Mouse (Mus musculus): Measurements from ENCODE around the gene Pnpla5. TPM values are rescaled to one million over a fixed set of nuclear protein-coding genes. Genes with fewer than 3 reads are reported as not detected.
A peak's percentile ranks its signal among the peaks of the same experiment; 100 is the strongest.
"Not testable (repeated sequence)": the region's sequence is repeated elsewhere in the genome, so short reads cannot be mapped to it uniquely, and the experiment has no call there.

The Pnpla5 gene
- not detected in 2 replicates for polyA plus RNA-seq (2014; fragmentation: Nextera tagmentation; extraction: Ambion mirVana)

DNA sequence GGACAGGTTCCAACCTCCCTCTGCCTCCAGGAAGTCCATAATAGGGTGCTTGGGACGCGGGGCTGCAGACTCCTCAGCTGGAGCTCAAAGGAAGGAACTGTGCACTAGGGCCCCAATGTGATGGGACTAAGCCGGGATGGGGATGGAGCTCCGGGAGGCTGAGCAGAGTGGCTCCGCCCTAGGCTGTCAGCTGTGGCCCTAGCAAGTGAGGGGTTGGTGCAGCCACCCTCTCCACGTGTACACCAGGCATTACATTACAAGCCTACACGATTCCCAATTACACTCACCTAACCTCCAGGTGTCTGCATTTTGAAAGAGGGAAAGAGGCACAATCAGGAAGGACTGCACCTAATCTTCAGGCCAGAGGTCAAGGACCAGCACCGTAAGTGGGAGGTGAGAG is at the start of gene Pnpla5:
Gene Pnpla5 (minus strand): TSS at position 101 of the 400 bp plus-strand sequence.
- WGBS: 62% methylated on average over 8 of the region's 8 CpGs
- ATAC-seq (replicated peaks; ENCODE audit: low FRiP score, low TSS enrichment, low read depth) (no peak), DNase-seq (ENCODE audit: low spot score) (no peak)
- H3K9me3 ChIP-seq (ENCODE audit: control insufficient read depth, low read length): no peaks in the 10 kb centered on the region
- no peaks in the 10 kb centered on the region for H3K27me3 ChIP-seq (replicated peaks; ENCODE audit: control insufficient read depth, insufficient read depth, low read length)
- H3K36me3 ChIP-seq (ENCODE audit: control insufficient read depth, insufficient read depth, low read length): no peaks in the 10 kb centered on the region
- no peak within 1 kb of the TSS for H3K4me2 ChIP-seq (ENCODE audit: low read length)
- no peaks in the 10 kb centered on the region for H3K4me1 ChIP-seq (replicated peaks; ENCODE audit: control insufficient read depth, insufficient read depth, low read length)
- no peak within 1 kb of the TSS for H3K4me3 ChIP-seq (ENCODE audit: low read depth, low read length)
- H3K27ac ChIP-seq (ENCODE audit: low read depth): no peak within 1 kb of the TSS
- no peak within 1 kb of the TSS for H3K9ac ChIP-seq (ENCODE audit: low read length)

DNA sequence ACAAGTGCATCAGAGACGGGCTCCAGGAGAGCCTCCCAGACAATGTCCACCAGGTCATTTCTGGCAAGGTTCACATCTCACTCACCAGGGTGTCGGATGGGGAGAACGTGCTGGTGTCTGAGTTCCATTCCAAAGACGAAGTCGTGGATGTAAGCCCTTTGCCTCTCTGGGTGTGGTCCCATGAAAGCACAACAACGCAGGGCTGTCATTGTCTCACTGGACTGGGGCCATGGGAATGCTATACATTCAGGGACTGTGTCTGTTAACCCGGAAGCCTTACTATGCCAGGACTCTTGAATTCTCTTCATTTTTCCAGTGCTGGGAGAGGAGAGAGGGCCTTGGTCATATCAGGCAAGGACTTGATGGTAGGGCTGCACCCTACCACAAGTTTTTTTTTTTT is 48.2 kb upstream of the Pnpla5 start:
- H3K36me3 ChIP-seq (ENCODE audit: control insufficient read depth, insufficient read depth, low read length): no peaks in the 10 kb centered on the region
- ATAC-seq (replicated peaks; ENCODE audit: low FRiP score, low TSS enrichment, low read depth): no peak

DNA sequence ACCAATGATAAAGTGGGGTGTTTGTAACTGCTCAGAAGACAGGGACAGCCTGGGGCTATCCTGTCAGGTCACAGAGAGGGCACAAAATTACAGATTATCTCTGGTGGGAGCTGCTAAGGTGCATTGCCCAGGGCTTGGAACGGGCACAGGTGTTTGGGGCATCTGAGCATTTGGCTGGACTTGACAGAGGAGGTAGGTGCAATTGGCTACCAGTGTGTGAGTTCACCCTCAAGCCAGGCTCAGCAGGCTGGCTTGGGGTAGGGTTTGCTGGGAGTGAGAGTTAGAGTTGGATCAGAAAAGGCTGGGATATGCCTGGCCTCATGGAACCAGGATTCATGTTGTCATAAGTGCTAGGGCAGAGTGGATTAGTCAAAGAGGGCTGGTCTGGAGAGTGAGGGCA is 46.5 kb upstream of the Pnpla5 start:
- Histone ChIP-seq H3K9ac (ENCODE audit: low read length) (no peak overlapping the region), H3K4me2 (ENCODE audit: low read length) (no peak overlapping the region), H3K27me3 (replicated peaks; ENCODE audit: control insufficient read depth, insufficient read depth, low read length) (peaks cover 12% of the 10 kb centered on the region), H3K4me1 (replicated peaks; ENCODE audit: control insufficient read depth, insufficient read depth, low read length) (peaks cover 9% of the 10 kb centered on the region), H3K36me3 (ENCODE audit: control insufficient read depth, insufficient read depth, low read length) (no peaks in the 10 kb centered on the region), H3K9me3 (ENCODE audit: control insufficient read depth, low read length) (no peaks in the 10 kb centered on the region), H3K4me3 (ENCODE audit: low read depth, low read length) (no peak overlapping the region), H3K27ac (ENCODE audit: low read depth) (no peak overlapping the region)
- ATAC-seq (replicated peaks; ENCODE audit: low FRiP score, low TSS enrichment, low read depth): no peak
- WGBS: 64% methylated on average over 1 of the region's 1 CpGs
- DNase-seq (ENCODE audit: low spot score): no peak

More for the DNA sequence above, 48.2 kb upstream of the Pnpla5 start:
- no peak overlapping the region for H3K4me2 ChIP-seq (ENCODE audit: low read length)
- H3K4me3 ChIP-seq (ENCODE audit: low read depth, low read length): no peak overlapping the region
- 82% methylated on average over 7 of the region's 7 CpGs for WGBS
- H3K27me3 ChIP-seq (replicated peaks; ENCODE audit: control insufficient read depth, insufficient read depth, low read length): peaks cover 12% of the 10 kb centered on the region
- H3K4me1 ChIP-seq (replicated peaks; ENCODE audit: control insufficient read depth, insufficient read depth, low read length): peaks cover 9% of the 10 kb centered on the region
- no peak for DNase-seq (ENCODE audit: low spot score)
- no peak overlapping the region for H3K27ac ChIP-seq (ENCODE audit: low read depth)
- no peaks in the 10 kb centered on the region for H3K9me3 ChIP-seq (ENCODE audit: control insufficient read depth, low read length)
- no peak overlapping the region for H3K9ac ChIP-seq (ENCODE audit: low read length)

DNA sequence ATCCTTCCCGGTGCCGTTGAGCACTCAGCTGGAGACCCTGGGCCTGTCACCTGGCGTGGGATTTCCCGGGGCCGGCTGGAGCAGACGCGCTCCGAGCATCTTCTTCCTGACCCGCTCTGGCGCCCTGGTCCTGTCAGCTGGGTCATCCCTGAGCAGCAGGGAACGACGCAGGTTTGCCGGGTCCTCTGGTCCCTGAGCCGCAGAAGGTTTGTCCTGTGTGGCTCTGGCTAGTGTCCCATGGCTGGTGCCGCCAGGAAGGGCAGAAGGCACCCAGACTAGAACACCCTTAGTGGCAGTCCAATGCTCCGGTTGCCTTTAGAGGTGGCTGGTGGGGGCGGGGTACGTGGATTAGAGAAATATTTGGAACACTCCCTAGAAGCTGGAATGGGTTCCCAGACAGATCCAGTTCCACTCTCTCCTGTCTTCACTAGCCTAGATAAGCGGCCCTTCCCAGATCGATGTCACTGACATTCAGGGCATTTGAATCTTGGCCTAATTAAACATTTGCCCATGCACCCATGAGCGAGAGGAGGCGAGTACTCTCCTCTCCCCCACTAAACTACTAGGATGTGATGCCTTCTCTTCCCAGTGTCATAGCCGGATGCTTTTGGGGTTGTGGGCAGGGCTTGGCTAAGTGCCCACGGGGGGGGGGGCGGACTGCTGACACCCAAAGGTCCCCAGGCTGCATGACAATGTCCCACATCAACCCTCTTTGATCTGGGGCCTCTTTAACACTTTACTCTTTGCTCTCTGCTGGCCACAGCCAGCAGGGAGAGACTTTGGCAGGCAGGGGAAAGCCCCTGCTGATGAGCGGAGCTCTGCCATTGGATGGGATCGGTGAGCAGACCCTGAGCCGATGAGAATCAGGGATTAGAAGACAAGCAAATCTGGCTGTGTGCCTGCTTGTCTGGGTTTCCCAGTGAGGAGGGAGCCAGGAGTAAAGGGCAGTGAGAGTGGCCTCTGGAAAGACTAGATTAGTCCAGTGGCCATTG is 45.5 kb upstream of the Pnpla5 start:
- Histone ChIP-seq H3K4me3 (ENCODE audit: low read depth, low read length) (peak overlapping the region; percentile 46), H3K27me3 (replicated peaks; ENCODE audit: control insufficient read depth, insufficient read depth, low read length) (peaks cover 12% of the 10 kb centered on the region), H3K4me1 (replicated peaks; ENCODE audit: control insufficient read depth, insufficient read depth, low read length) (peaks cover 9% of the 10 kb centered on the region), H3K27ac (ENCODE audit: low read depth) (no peak overlapping the region), H3K36me3 (ENCODE audit: control insufficient read depth, insufficient read depth, low read length) (no peaks in the 10 kb centered on the region), H3K9me3 (ENCODE audit: control insufficient read depth, low read length) (no peaks in the 10 kb centered on the region), H3K9ac (ENCODE audit: low read length) (peak overlapping the region; percentile 43), H3K4me2 (ENCODE audit: low read length) (peak overlapping the region; percentile 97)
- peak; percentile 56 for DNase-seq (ENCODE audit: low spot score)
- peak; percentile 26; the same call in 1 of the 2 replicates for ATAC-seq (replicated peaks; ENCODE audit: low FRiP score, low TSS enrichment, low read depth)
- 2% methylated on average over 28 of the region's 28 CpGs for WGBS

DNA sequence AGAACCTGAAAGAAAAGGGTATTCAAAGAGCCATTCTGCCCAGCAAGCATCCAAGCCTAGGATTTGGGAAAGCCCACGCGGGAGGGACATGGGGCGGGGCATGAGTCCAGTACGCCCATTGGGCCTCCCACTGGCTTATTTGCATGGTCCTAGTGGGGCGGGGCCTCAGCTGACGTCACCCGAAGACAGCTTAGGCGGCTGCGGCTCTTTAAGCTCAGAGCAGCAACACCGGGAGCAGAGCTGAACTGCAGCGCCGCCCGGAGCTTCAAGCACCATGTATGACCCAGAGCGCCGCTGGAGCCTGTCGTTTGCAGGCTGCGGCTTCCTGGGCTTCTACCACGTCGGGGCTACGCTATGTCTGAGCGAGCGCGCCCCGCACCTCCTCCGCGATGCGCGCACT is 44.6 kb upstream of the Pnpla5 start, which contains the start of gene Pnpla3:
Gene Pnpla3 (plus strand): TSS at position 238 of the 400 bp plus-strand sequence.
- peak; percentile 98 for ATAC-seq (replicated peaks; ENCODE audit: low FRiP score, low TSS enrichment, low read depth)
- peak within 1 kb of the TSS; percentile 46 for H3K4me3 ChIP-seq (ENCODE audit: low read depth, low read length)
- peaks cover 9% of the 10 kb centered on the region for H3K4me1 ChIP-seq (replicated peaks; ENCODE audit: control insufficient read depth, insufficient read depth, low read length)
- DNase-seq (ENCODE audit: low spot score): peak; percentile 94
- H3K9ac ChIP-seq (ENCODE audit: low read length): peak within 1 kb of the TSS; percentile 43
- H3K4me2 ChIP-seq (ENCODE audit: low read length): peak within 1 kb of the TSS; percentile 97
- no peaks in the 10 kb centered on the region for H3K36me3 ChIP-seq (ENCODE audit: control insufficient read depth, insufficient read depth, low read length)
- peaks cover 12% of the 10 kb centered on the region for H3K27me3 ChIP-seq (replicated peaks; ENCODE audit: control insufficient read depth, insufficient read depth, low read length)
- H3K9me3 ChIP-seq (ENCODE audit: control insufficient read depth, low read length): no peaks in the 10 kb centered on the region
- under 1% methylated on average over 28 of the region's 28 CpGs for WGBS
- no peak within 1 kb of the TSS for H3K27ac ChIP-seq (ENCODE audit: low read depth)

DNA sequence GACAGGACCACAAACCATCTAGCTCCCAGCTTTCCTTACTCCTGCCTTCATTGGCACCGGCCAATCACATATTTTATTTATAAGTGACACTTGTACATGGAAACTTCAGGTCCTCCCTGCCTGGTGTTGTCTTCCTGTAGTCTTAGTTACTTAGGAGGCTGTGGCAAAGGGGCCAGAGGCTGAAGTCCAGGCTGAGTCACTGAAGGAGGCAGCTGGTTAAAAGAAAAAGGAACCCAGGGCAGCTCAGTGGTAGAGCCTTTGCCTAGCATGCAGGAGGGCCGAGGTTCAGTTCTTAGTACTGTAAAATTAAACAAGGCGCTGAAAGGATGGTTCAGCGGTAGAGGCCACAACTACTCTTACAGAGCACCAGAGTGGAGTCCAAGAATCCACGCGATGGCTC is 43.8 kb upstream of the Pnpla5 start:
- no peak overlapping the region for H3K27ac ChIP-seq (ENCODE audit: low read depth)
- no peaks in the 10 kb centered on the region for H3K9me3 ChIP-seq (ENCODE audit: control insufficient read depth, low read length)
- DNase-seq (ENCODE audit: low spot score) (no peak), ATAC-seq (replicated peaks; ENCODE audit: low FRiP score, low TSS enrichment, low read depth) (no peak)
- peaks cover 9% of the 10 kb centered on the region for H3K4me1 ChIP-seq (replicated peaks; ENCODE audit: control insufficient read depth, insufficient read depth, low read length)
- H3K4me3 ChIP-seq (ENCODE audit: low read depth, low read length): no peak overlapping the region
- H3K9ac ChIP-seq (ENCODE audit: low read length): no peak overlapping the region
- H3K36me3 ChIP-seq (ENCODE audit: control insufficient read depth, insufficient read depth, low read length): no peaks in the 10 kb centered on the region
- H3K27me3 ChIP-seq (replicated peaks; ENCODE audit: control insufficient read depth, insufficient read depth, low read length): peaks cover 12% of the 10 kb centered on the region
- no peak overlapping the region for H3K4me2 ChIP-seq (ENCODE audit: low read length)
- WGBS: 74% methylated on average over 6 of the region's 6 CpGs

DNA sequence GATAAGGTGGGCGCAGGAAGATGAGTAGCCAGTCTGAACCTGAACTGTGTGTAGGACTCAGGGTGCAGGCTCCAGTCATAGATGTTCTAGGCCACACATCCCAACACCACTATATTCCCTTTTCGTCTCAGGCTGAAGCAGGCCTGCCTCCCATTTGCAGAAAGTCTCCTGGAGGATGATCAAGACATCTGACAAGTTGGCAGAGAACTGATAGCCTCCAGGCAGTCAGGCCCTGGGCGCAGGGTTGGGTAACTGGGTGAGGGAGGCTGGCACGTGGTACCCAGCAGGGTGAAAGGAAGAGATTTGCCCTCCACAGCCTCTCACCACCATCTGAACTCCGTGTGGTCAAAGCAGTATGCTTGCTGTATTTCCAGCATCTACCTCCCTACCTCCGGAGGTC is 38.9 kb upstream of the Pnpla5 start:
- WGBS: 79% methylated on average over 6 of the region's 6 CpGs
- no peak for DNase-seq (ENCODE audit: low spot score)
- ATAC-seq (replicated peaks; ENCODE audit: low FRiP score, low TSS enrichment, low read depth): no peak
- no peaks in the 10 kb centered on the region for H3K36me3 ChIP-seq (ENCODE audit: control insufficient read depth, insufficient read depth, low read length)
- no peak overlapping the region for H3K9ac ChIP-seq (ENCODE audit: low read length)
- no peak overlapping the region for H3K4me2 ChIP-seq (ENCODE audit: low read length)
- no peak overlapping the region for H3K27ac ChIP-seq (ENCODE audit: low read depth)
- no peak overlapping the region for H3K4me3 ChIP-seq (ENCODE audit: low read depth, low read length)
- no peaks in the 10 kb centered on the region for H3K27me3 ChIP-seq (replicated peaks; ENCODE audit: control insufficient read depth, insufficient read depth, low read length)
- H3K9me3 ChIP-seq (ENCODE audit: control insufficient read depth, low read length): no peaks in the 10 kb centered on the region
- H3K4me1 ChIP-seq (replicated peaks; ENCODE audit: control insufficient read depth, insufficient read depth, low read length): no peaks in the 10 kb centered on the region

DNA sequence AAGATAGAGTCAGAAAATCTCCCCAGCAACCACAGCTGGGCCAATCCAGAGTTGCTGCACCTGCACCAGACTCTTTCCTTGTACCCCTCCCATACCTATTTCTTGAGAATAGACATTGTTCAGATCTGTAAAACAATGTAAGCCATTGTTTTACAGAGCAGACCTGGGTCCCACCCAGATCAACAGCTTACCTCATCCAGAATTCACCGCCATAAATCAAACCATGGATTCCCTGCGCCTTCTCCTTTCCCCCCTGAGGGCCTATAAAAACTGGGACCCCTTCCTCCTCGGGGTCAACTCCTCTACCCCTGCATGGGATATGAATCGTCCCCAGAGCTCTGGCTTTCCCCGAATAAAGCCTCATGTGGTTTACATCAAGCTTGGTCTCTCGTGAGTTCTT is 34.6 kb upstream of the Pnpla5 start:
- not testable (repeated sequence) for H3K9me3 ChIP-seq (ENCODE audit: control insufficient read depth, low read length)

More for the DNA sequence above, 34.6 kb upstream of the Pnpla5 start:
- not testable (repeated sequence) for H3K9ac ChIP-seq (ENCODE audit: low read length); H3K36me3 ChIP-seq (ENCODE audit: control insufficient read depth, insufficient read depth, low read length); H3K4me1 ChIP-seq (replicated peaks; ENCODE audit: control insufficient read depth, insufficient read depth, low read length); H3K27me3 ChIP-seq (replicated peaks; ENCODE audit: control insufficient read depth, insufficient read depth, low read length); ATAC-seq (replicated peaks; ENCODE audit: low FRiP score, low TSS enrichment, low read depth); H3K27ac ChIP-seq (ENCODE audit: low read depth); DNase-seq (ENCODE audit: low spot score); H3K4me3 ChIP-seq (ENCODE audit: low read depth, low read length); H3K4me2 ChIP-seq (ENCODE audit: low read length)
- 71% methylated on average over 6 of the region's 6 CpGs for WGBS

Measured in intestine, embryonic 14.5 days (tissue).